Mouse (Mus musculus) liver, embryonic 14.5 days (tissue): ENCODE results near the gene Sdk1.

Source experiments
- CTCF ChIP-seq: IDR thresholded peaks from 2 replicates; pipeline ENCODE4 v1.5.1; 2016; ENCODE audit warnings: antibody characterized with exemption, low read depth, control low read depth
- EP300 ChIP-seq: IDR thresholded peaks from 2 replicates; pipeline ENCODE4 v1.6.1; 2016; ENCODE audit warnings: antibody characterized with exemption, low read depth

DNA sequence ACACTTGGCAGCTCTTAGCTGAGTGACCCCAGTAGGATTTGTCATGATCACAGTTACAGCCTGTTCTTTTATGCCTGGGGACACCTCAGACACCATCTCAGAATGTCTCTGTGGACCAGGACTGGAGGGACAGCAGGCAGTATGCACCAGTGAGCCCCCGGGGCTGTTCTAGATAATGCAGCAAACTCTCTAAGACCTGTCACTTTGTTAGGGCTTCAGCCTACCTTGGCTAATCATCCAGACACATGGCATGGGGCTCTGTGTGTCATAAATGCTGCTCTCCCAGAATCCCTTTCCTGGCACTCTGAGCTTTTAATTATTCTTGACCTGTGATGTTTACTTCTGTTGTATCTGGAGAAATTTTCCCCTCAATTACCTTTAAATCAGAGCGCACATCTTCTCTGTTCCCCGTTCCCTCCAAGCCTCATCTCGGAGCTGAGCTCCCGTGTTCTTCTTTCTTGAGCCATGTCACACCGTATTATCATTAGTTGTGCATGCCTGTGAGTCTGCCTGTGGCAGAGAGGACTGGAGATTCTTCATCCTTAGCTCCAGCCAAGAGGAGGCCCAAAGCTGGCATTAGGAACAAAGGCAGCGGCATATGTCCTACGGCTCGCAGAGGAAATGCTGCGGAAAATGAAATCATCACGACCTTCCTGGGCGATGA lies 448.3 kb downstream of the Sdk1 start:
- no peak for TF ChIP-seq CTCF
- no peak for TF ChIP-seq EP300
